Mouse (Mus musculus) C2C12 (cell line): Measurements from ENCODE around the gene Cdk19. TPM values are rescaled to one million over a fixed set of nuclear protein-coding genes. Genes with fewer than 3 reads are reported as not detected.

Experiments
- H3K27me3 ChIP-seq: one replicate; pipeline ENCODE4 v1.6.1; 2011; ENCODE audit not compliant: control insufficient read depth, insufficient read depth, insufficient read length
- H3K36me3 ChIP-seq: one replicate; pipeline ENCODE4 v1.6.1; 2011; ENCODE audit not compliant: control insufficient read depth, insufficient read depth
- H3K4me3 ChIP-seq: one replicate; pipeline ENCODE4 v1.5.1; 2011; ENCODE audit warnings: mild to moderate bottlenecking, control low read depth; ENCODE audit not compliant: poor library complexity, insufficient read depth, severe bottlenecking
- H3K79me2 ChIP-seq: one replicate; pipeline ENCODE4 v1.6.1; 2011; ENCODE audit not compliant: control insufficient read depth, insufficient read depth
- H3K79me3 ChIP-seq: one replicate; pipeline ENCODE4 v1.6.1; 2011; ENCODE audit warnings: low read depth, control low read depth
- H3ac ChIP-seq: one replicate; pipeline ENCODE3; 2011; ENCODE audit warnings: low read depth; ENCODE audit not compliant: control insufficient read depth, insufficient read length
- CEBPB ChIP-seq: IDR thresholded peaks from one replicate; pipeline ENCODE4 v1.6.1; 2011; ENCODE audit warnings: low read depth, mild to moderate bottlenecking, control low read depth, moderate library complexity
- CTCF ChIP-seq: IDR thresholded peaks from one replicate; pipeline ENCODE4 v1.5.1; 2011; ENCODE audit not compliant: control insufficient read depth, insufficient read depth, insufficient read length
- FOSL1 ChIP-seq: IDR thresholded peaks from one replicate; pipeline ENCODE4 v1.8.0; 2011; ENCODE audit warnings: mild to moderate bottlenecking, low read length; ENCODE audit not compliant: poor library complexity, insufficient read depth, severe bottlenecking
- MAX ChIP-seq: IDR thresholded peaks from one replicate; pipeline ENCODE4 v1.6.1; 2011; ENCODE audit warnings: mild to moderate bottlenecking, control low read depth
- MYOD1 ChIP-seq: IDR thresholded peaks from one replicate; pipeline ENCODE4 v1.6.1; 2011; ENCODE audit warnings: low read depth; ENCODE audit not compliant: control insufficient read depth, insufficient read length
- MYOG ChIP-seq: IDR thresholded peaks from one replicate; pipeline ENCODE4 v1.6.1; 2011; ENCODE audit not compliant: control insufficient read depth, insufficient read length; ENCODE audit errors: extremely low read depth
- USF1 ChIP-seq: IDR thresholded peaks from one replicate; pipeline ENCODE4 v1.6.1; 2011; ENCODE audit warnings: low read depth, mild to moderate bottlenecking, control low read depth, moderate library complexity
- polyA plus RNA-seq: library from polyadenylated mRNA; unstranded; fragments of >200 nt; fragmentation: generic; extraction: Trizol; gene quantifications from one replicate; pipeline ENCODE4 v1.2.1, GENCODE M21; 2012; ENCODE audit warnings: missing spikeins

The Cdk19 gene
- polyA plus RNA-seq, 1 experiment = 3.9 TPM

GRCm38 (mm10) chr10:40477426-40478075 is 138.2 kb downstream of the Cdk19 start:
- Histone ChIP-seq H3K36me3 (peaks cover 8% of the 10 kb centered on the region), H3K79me3 (no peaks in the 10 kb centered on the region), H3K27me3 (no peaks in the 10 kb centered on the region), H3K4me3 (no peak overlapping the region), H3ac (no peak overlapping the region), H3K79me2 (no peaks in the 10 kb centered on the region)
- TF ChIP-seq CTCF (no peak), FOSL1 (no peak), MYOG (no peak), MYOD1 (no peak), MAX (no peak), CEBPB (no peak), USF1 (no peak)

DNA sequence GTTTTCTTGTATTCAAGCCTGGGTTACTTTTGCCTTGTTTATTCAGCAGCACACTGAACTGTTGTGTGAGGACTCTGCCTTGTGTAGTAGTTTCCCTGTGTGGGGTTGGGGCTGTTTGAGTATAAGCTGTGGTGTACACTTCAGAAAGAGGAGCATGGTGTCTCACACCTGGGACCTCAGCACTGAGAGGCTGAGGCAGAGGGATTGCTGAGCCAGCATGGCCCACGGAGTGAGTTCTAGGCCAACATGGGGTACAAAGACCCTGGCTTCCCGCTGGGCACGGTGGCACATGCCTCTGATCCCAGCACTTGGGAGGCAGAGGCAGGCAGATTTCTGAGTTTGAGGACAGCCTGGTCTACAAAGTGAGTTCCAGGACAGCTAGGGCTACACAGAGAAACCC is 139.3 kb downstream of the Cdk19 start:
- no peak for TF ChIP-seq FOSL1
- TF ChIP-seq MYOD1 = no peak
- TF ChIP-seq MYOG = no peak
- TF ChIP-seq CTCF = no peak
- TF ChIP-seq CEBPB = no peak
- no peak for TF ChIP-seq MAX
- TF ChIP-seq USF1 = no peak

GRCm38 (mm10) chr10:40479216-40479615 is 139.9 kb downstream of the Cdk19 start:
- Histone ChIP-seq H3K4me3 (no peak overlapping the region), H3ac (no peak overlapping the region), H3K27me3 (no peaks in the 10 kb centered on the region), H3K79me2 (no peaks in the 10 kb centered on the region), H3K79me3 (no peaks in the 10 kb centered on the region), H3K36me3 (peaks cover 8% of the 10 kb centered on the region)
- TF ChIP-seq MAX (no peak), FOSL1 (no peak), MYOD1 (no peak), CEBPB (no peak), MYOG (no peak), CTCF (no peak), USF1 (no peak)

More for the DNA sequence above, 139.3 kb downstream of the Cdk19 start:
- peaks cover 8% of the 10 kb centered on the region for H3K36me3 ChIP-seq
- H3ac ChIP-seq = no peak overlapping the region
- no peaks in the 10 kb centered on the region for H3K27me3 ChIP-seq
- no peak overlapping the region for H3K4me3 ChIP-seq
- no peaks in the 10 kb centered on the region for H3K79me3 ChIP-seq
- no peaks in the 10 kb centered on the region for H3K79me2 ChIP-seq

- TF ChIP-seq CTCF (no peak), CEBPB (no peak)
Measured at GRCm38 (mm10) chr10:40479621-40480193, 140.3 kb downstream of the Cdk19 start.

GRCm38 (mm10) chr10:40481534-40481933 is 142.2 kb downstream of the Cdk19 start:
- H3K36me3 ChIP-seq = peaks cover under 1% of the 10 kb centered on the region
- H3K79me2 ChIP-seq = no peaks in the 10 kb centered on the region
- H3K27me3 ChIP-seq = no peaks in the 10 kb centered on the region
- TF ChIP-seq MAX = no peak
- no peak for TF ChIP-seq MYOD1
- no peak for TF ChIP-seq CEBPB
- no peak for TF ChIP-seq FOSL1
- TF ChIP-seq USF1 = no peak
- no peak for TF ChIP-seq CTCF
- no peak for TF ChIP-seq MYOG
- no peak overlapping the region for H3ac ChIP-seq
- H3K4me3 ChIP-seq = no peak overlapping the region
- H3K79me3 ChIP-seq = no peaks in the 10 kb centered on the region

More at GRCm38 (mm10) chr10:40479621-40480193, 140.3 kb downstream of the Cdk19 start:
- Histone ChIP-seq H3K79me3 (no peaks in the 10 kb centered on the region), H3ac (no peak overlapping the region), H3K36me3 (peaks cover 8% of the 10 kb centered on the region), H3K79me2 (no peaks in the 10 kb centered on the region), H3K4me3 (no peak overlapping the region), H3K27me3 (no peaks in the 10 kb centered on the region)

DNA sequence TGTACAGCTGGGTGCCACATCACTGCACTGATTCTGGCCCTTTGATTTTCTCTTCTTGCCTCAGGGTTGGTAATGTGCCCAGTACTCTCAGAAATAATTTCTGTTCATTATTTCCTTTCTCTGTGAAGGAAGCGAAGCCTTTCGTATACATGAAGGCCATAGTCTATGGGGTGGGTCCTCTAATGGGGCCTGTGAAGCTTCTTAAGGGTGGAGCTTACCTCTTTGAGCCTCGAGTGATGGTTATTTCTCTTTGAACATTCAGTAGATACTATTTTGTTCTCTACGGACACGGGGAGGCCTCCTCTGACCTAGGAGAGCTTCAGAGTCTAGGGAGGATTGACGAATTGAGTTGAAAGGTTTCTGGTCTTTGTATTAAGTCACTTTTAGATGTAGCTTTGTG is 142.9 kb downstream of the Cdk19 start:
- no peaks in the 10 kb centered on the region for H3K79me3 ChIP-seq
- H3K4me3 ChIP-seq = no peak overlapping the region
- no peak for TF ChIP-seq FOSL1
- TF ChIP-seq CTCF = no peak
- TF ChIP-seq MAX = no peak
- TF ChIP-seq USF1 = no peak
- no peak for TF ChIP-seq CEBPB
- no peak for TF ChIP-seq MYOD1
- no peak for TF ChIP-seq MYOG
- H3K36me3 ChIP-seq = no peaks in the 10 kb centered on the region
- no peak overlapping the region for H3ac ChIP-seq
- no peaks in the 10 kb centered on the region for H3K79me2 ChIP-seq
- H3K27me3 ChIP-seq = no peaks in the 10 kb centered on the region
